Mouse (Mus musculus): ENCODE measurements around the gene Olfr283.
"Not testable (repeated sequence)": the region's sequence is repeated elsewhere in the genome, so short reads cannot be mapped to it uniquely, and the experiment has no call there.

Gene Olfr283

GRCm38 (mm10) chr15:98380846-98381245 lies at the start of gene Olfr283:
Gene Olfr283 (minus strand): TSS chr15:98380946.
- DNase-seq (ENCODE audit: low spot score) = no peak

GRCm38 (mm10) chr15:98425188-98425587 lies 44.4 kb upstream of the Olfr283 start:
- DNase-seq (ENCODE audit: low spot score) = no peak

- DNase-seq (ENCODE audit: low spot score) = no peak
These were observed 44.0 kb upstream of the Olfr283 start for GRCm38 (mm10) chr15:98424753-98425152.

- no peak for DNase-seq (ENCODE audit: low spot score)
These were observed 43.6 kb upstream of the Olfr283 start for GRCm38 (mm10) chr15:98424326-98424725.

- no peak for DNase-seq (ENCODE audit: low spot score)
These were observed 40.2 kb upstream of the Olfr283 start for GRCm38 (mm10) chr15:98420897-98421296.

GRCm38 (mm10) chr15:98418096-98418495 lies 37.4 kb upstream of the Olfr283 start:
- no peak for DNase-seq (ENCODE audit: low spot score)

GRCm38 (mm10) chr15:98417285-98417684 lies 36.5 kb upstream of the Olfr283 start:
- DNase-seq (ENCODE audit: low spot score) = peak; percentile 46

GRCm38 (mm10) chr15:98416802-98417201 lies 36.1 kb upstream of the Olfr283 start:
- DNase-seq (ENCODE audit: low spot score) = not testable (repeated sequence)

- DNase-seq (ENCODE audit: low spot score) = no peak
These were observed 35.2 kb upstream of the Olfr283 start for GRCm38 (mm10) chr15:98415996-98416395.

- no peak for DNase-seq (ENCODE audit: low spot score)
These were observed 29.5 kb upstream of the Olfr283 start for GRCm38 (mm10) chr15:98410249-98410648.

- DNase-seq (ENCODE audit: low spot score) = peak; percentile 45
These were observed 28.9 kb upstream of the Olfr283 start for GRCm38 (mm10) chr15:98409635-98410034.

GRCm38 (mm10) chr15:98408406-98409060 lies 27.8 kb upstream of the Olfr283 start:
- DNase-seq (ENCODE audit: low spot score) = peak; percentile 79

GRCm38 (mm10) chr15:98402356-98402755 lies 21.6 kb upstream of the Olfr283 start:
- no peak for DNase-seq (ENCODE audit: low spot score)

- no peak for DNase-seq (ENCODE audit: low spot score)
These were observed 16.4 kb upstream of the Olfr283 start for GRCm38 (mm10) chr15:98397136-98397535.

GRCm38 (mm10) chr15:98391903-98392187 lies 11.1 kb upstream of the Olfr283 start:
- peak; percentile 67 for DNase-seq (ENCODE audit: low spot score)

- DNase-seq (ENCODE audit: low spot score) = peak; percentile 84
These were observed 10.5 kb upstream of the Olfr283 start for GRCm38 (mm10) chr15:98391081-98391902.

- DNase-seq (ENCODE audit: low spot score) = peak; percentile 94
These were observed 9.1 kb upstream of the Olfr283 start for GRCm38 (mm10) chr15:98389796-98390195.

GRCm38 (mm10) chr15:98387621-98388020 lies 6.9 kb upstream of the Olfr283 start:
- DNase-seq (ENCODE audit: low spot score) = no peak

- DNase-seq (ENCODE audit: low spot score) = no peak
These were observed 2.5 kb downstream of the Olfr283 start for GRCm38 (mm10) chr15:98378209-98378608.

- no peak for DNase-seq (ENCODE audit: low spot score)
These were observed 39.9 kb downstream of the Olfr283 start, which contains the start of gene Olfr284 for GRCm38 (mm10) chr15:98340887-98341286. Gene Olfr284 (minus strand): TSS chr15:98340987.
